Mouse (Mus musculus) MEL (cell line): Measurements from ENCODE around the gene Gdf11.

ENCODE experiments used
- CTCF ChIP-seq, 3 experiments: IDR thresholded peaks in 2 of 3; conservative IDR thresholded peaks in 1 of 3; 2 replicates each; pipeline ENCODE4 v1.5.1; 2011 to 2012; ENCODE audit warnings: low read length in 3 of 3, low read depth in 2 of 3, mild to moderate bottlenecking in 2 of 3, improper control_type of control experiment in 1 of 3, inconsistent platforms in 1 of 3, mixed read lengths in 1 of 3, moderate library complexity in 1 of 3; ENCODE audit not compliant: control insufficient read depth in 1 of 3, insufficient read depth in 1 of 3, poor library complexity in 1 of 3, severe bottlenecking in 1 of 3
- EP300 ChIP-seq, 2 experiments: IDR thresholded peaks; 2 replicates each; pipeline ENCODE4 v1.6.1; 2011; ENCODE audit warnings: improper control_type of control experiment in 2 of 2, low read length in 2 of 2, low read depth in 1 of 2, mild to moderate bottlenecking in 1 of 2
- GATA1 ChIP-seq: IDR thresholded peaks from 2 replicates; pipeline ENCODE4 v1.6.1; 2011; ENCODE audit warnings: low read depth, low read length, improper control_type of control experiment
- JUND ChIP-seq: IDR thresholded peaks from 2 replicates; pipeline ENCODE4 v1.6.1; 2011; ENCODE audit warnings: low read depth, mild to moderate bottlenecking, improper control_type of control experiment, low read length
- MAX ChIP-seq: IDR thresholded peaks from 2 replicates; pipeline ENCODE4 v1.6.1; 2011; ENCODE audit warnings: low read length, improper control_type of control experiment
- NRF1 ChIP-seq: IDR thresholded peaks from 2 replicates; pipeline ENCODE4 v1.6.1; 2014; ENCODE audit warnings: low read depth, mild to moderate bottlenecking, inconsistent platforms, low read length, improper control_type of control experiment, moderate library complexity; ENCODE audit not compliant: poor library complexity, insufficient read depth, severe bottlenecking
- POLR2A ChIP-seq, 2 experiments: IDR thresholded peaks; 2 replicates each; pipeline ENCODE4 v1.6.1; 2011 to 2012; ENCODE audit warnings: low read length in 2 of 2, mild to moderate bottlenecking in 2 of 2, control low read depth in 1 of 2, improper control_type of control experiment in 1 of 2, low read depth in 1 of 2, moderate library complexity in 1 of 2; ENCODE audit not compliant: control insufficient read depth in 1 of 2, insufficient read depth in 1 of 2, poor library complexity in 1 of 2
- RCOR1 ChIP-seq: IDR thresholded peaks from 2 replicates; pipeline ENCODE4 v1.6.1; 2012; ENCODE audit warnings: low read depth, mild to moderate bottlenecking, inconsistent platforms, low read length, improper control_type of control experiment
- TAL1 ChIP-seq: IDR thresholded peaks from 2 replicates; pipeline ENCODE4 v1.6.1; 2012; ENCODE audit warnings: mild to moderate bottlenecking, inconsistent platforms, low read length, moderate library complexity, mixed read lengths
- ZC3H11A ChIP-seq: IDR thresholded peaks from 2 replicates; pipeline ENCODE4 v1.6.1; 2012; ENCODE audit warnings: low read depth, mild to moderate bottlenecking, inconsistent platforms, low read length, improper control_type of control experiment
- ZMIZ1 ChIP-seq: IDR thresholded peaks from 2 replicates; pipeline ENCODE4 v1.6.1; 2012; ENCODE audit warnings: low read depth, mild to moderate bottlenecking, inconsistent platforms, low read length, improper control_type of control experiment, moderate library complexity
- ZNF384 ChIP-seq: IDR thresholded peaks from 2 replicates; pipeline ENCODE4 v1.6.1; 2012; ENCODE audit warnings: low read depth, mild to moderate bottlenecking, inconsistent platforms, low read length, improper control_type of control experiment

- TF ChIP-seq CTCF (IDR thresholded peaks at IDR 0.05 in 2 of 3, conservative IDR thresholded peaks at IDR 0.05 in 1 of 3; ENCODE audit: control insufficient read depth in 1 of 3, insufficient read depth in 1 of 3, low read depth in 2 of 3, low read length in 3 of 3, poor library complexity in 1 of 3, severe bottlenecking in 1 of 3) (no peak), POLR2A (IDR thresholded peaks at IDR 0.05; ENCODE audit: control insufficient read depth in 1 of 2, insufficient read depth in 1 of 2, low read depth in 1 of 2, low read length in 2 of 2, poor library complexity in 1 of 2) (no peak), ZMIZ1 (no peak), EP300 (IDR thresholded peaks at IDR 0.05; ENCODE audit: low read depth in 1 of 2, low read length in 2 of 2) (no peak), RCOR1 (no peak), GATA1 (no peak), ZC3H11A (no peak), NRF1 (no peak), TAL1 (no peak), MAX (no peak), JUND (no peak), ZNF384 (no peak)
Observed at GRCm38 (mm10) chr10:128882067-128882466, 9.5 kb downstream of the Gdf11 start.
